Mouse (Mus musculus) R1 (cell line): ENCODE results near the gene Slc4a3.

ENCODE experiments used
- DNase-seq: peaks from one replicate; pipeline ENCODE4 v3.0.0-alpha.2; 2018; ENCODE audit warnings: low read depth, low spot score

The Slc4a3 gene

DNA sequence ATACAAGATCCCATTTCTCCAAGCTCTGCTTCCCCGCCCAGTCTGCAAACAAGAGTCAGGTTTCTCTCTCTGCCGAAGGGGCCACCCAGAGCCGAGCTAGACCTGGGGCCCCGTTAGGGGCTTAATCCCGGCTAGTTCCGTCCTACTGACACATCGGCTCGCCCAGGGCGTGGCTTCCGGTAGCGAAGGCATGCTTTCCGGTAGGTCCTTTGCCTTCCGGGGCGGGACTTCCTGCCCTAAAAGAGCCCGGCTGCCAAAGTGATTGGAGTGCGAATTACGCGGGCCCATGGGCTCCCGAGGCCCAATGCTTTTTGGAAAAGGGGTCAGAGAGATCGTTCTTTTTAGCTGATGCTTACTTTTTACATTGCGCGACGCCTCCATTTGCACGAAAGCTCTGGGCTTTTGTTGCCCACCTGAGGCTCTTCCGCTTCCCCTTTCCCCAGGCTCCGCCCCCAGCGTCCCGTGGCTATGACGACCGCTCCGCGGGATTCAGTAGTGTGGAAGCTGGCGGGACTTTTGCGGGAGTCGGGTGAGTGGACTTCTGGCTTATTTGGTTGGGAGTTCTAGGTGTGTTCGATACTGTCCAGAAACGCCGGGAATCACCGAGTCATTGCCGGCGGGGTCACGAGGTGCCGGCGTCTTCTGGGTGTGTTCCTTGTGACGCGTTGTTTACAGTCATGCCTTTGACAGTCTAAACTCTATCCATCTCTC, 24.6 kb upstream of the Slc4a3 start, which contains the start of gene Stk11ip:
TSS of gene Stk11ip (plus strand) at position 209 of the 711 bp plus-strand sequence.
- DNase-seq, result peak; percentile 97

DNA sequence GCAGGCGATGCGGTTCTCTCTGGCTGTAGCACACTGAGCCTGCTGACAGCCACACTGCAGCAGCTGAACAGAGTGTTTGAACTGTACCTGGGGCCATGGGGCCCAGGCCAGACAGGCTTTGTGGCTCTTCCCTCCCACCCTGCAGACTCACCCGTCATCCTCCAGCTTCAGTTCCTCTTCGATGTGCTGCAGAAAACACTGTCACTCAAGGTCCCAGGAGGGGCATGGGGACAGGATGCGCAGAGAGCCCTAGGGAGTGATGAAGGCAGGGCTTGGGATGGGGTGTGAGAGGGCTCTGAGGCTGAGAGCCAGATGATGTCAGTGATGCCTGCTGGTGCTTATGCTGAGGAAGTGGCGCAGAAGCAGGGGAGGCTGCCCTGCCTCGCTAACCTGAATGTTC, 21.4 kb upstream of the Slc4a3 start:
- no peak for DNase-seq

DNA sequence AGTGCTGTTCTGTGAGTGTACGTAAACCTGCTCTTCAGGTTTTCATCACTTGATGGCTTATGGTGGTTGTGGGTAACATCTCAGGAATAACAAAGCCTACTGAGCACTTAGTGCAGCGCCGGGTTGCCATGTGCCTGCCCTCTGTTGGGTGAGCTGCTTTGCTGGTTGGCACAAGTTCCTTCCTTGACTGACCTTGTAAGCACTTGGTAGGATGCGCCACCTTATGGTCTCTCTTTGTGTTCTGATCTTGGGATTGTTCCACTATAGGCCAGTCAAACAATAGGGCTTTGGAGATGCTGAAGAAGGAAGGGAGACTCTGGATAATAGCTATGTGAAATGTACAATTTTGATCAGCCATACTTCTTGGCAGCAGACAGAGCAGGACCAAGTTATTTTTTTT, 15.5 kb upstream of the Slc4a3 start:
- DNase-seq, result no peak

DNA sequence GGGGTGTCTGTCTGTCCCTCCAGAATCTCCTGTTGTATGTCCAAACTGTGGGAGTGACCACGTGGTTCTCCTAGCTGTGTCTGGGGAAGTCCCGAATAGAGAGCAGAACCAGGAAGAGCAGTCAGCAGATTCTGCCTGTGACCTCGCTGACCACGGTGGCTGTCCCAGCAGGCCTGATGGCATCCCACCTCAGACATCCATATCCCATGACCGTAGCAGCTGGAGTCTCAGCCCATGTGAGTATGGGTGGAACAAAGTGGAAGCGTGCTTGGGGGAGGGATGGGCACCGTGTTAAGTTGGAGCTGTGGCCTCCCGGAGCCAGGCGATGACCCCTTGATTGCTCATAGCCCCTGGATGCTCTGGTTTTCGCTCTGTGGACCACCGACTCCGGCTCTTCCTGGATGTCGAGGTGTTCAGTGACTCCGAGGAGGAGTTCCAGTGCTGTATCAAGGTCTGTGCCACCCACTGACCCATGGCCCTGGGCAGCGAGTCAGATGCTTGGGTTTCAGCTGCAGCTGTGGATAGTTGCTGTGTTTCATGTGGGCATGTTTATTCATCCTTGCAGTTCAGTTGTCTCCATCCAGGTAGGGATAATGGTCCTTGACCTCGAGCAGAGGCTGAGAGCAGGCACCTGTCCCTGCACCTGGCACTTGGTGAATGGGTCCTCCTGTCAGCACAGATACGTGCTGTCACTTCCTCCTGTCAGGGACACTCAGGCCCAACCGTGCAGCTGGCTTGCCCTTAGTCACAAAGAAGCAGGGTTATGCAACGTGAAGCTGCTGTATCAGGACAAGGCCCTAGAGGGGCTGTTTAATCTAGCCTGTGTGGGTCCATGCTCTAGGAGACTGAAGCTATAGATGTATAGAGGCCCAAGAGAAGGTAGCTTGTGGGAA, 13.5 kb upstream of the Slc4a3 start:
- DNase-seq, result no peak

DNA sequence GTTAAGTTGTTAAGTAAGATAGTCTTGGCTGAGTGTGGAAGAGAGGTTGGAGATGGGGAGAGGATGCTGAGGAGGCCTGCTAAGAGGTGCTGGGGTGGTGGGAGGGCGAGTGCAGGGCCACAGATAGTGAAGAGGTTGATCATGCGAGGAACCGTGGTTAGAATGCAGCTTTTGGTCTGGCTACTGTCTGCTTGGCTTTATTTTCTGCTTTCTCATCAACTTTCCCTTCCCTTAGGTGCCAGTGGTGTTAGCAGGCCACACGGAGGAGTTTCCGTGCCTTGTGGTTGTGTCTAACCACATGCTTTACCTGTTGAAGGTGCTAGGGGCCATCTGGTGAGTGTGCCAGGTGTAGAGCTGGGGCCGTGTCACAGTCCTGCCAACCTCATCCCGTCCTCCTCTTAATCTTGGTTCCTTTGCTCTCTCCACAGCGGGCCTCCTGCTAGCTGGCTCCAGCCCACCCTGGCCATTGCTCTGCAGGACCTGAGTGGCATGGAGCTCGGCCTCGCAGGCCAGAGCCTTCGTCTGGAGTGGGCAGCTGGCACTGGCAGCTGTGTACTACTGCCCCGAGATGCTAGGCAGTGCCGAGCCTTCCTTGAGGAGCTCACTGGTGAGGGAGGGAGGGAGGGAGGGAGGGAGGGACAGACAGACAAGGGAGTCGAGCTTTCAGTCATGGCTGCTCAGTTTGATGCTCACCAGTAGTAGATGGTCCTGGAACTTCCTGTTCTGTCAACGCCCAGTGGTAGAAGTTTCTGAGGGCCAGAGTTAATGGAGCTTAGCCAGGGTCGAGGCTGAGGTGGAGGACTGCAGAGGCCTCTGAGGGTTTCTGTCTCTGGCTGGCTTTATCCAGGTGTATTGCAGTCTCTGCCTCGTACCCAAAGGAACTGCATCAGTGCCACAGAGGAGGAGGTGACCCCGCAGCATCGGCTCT, 12.5 kb upstream of the Slc4a3 start:
- DNase-seq, result no peak

DNA sequence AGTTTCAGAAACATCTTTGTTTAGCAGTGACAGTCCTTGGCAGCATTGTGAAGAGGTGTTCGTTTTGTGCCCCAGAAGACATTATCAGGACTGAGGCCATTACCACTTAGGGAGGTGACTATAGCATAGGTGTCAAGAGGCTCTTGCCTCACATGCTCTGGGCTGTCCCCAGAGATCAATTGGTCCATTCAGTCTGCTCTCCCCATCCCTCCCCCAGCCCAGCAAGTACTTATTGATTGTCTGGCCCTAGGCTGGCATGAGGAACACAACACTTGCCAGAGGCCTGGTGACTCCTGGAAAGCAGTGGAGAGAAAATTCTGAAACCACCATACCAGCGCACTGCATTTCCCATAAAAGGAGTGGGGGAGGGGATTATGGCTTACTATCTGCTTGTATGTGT, 8.5 kb upstream of the Slc4a3 start:
- DNase-seq, result no peak

DNA sequence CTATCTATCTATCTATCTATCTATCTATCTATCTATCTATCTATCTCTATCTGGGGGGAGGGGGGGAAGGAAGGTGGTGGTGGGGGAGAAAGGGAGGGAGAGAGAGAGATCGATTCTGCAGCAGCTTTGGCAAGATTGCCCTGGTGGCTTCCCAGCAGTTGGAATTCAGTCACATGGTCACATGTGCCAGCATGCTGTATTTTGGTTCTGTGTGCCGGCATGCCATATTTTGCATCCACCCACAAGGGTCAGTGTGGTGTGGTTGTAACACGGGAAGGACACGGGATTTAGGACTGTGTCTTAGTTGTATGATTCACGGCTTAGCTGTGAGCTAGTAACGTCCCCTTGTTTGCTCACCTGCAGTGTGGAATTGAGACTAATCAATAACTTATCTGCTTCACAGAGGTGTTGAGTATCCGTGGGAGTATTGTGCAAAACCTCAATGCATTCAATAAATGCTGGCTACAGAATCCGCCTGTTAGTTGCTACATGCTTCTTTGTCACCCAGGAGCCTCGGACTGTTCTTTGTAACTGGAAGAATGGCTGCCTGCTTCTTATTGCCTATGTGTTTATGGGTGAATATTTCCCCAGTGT, 7.4 kb upstream of the Slc4a3 start:
- no peak for DNase-seq

DNA sequence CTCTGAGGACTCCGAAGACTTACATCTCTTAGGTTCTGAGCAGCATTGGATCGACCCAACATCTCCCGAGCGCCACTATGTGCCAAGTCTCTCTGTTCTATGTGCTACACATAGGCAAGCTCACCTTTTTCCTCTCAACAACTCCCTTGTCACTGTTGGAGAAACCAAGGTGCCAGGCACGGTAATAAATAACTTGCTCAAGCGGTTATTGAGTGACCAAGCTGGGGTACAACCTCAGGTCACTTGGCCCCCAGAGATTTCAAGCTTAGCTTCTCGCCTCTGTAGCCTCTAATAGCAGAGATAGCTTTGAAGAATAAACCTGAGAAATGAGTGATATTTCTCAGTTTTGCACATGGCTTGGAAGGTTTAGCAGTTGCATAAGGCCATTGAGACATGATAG, 4.6 kb upstream of the Slc4a3 start:
- no peak for DNase-seq

DNA sequence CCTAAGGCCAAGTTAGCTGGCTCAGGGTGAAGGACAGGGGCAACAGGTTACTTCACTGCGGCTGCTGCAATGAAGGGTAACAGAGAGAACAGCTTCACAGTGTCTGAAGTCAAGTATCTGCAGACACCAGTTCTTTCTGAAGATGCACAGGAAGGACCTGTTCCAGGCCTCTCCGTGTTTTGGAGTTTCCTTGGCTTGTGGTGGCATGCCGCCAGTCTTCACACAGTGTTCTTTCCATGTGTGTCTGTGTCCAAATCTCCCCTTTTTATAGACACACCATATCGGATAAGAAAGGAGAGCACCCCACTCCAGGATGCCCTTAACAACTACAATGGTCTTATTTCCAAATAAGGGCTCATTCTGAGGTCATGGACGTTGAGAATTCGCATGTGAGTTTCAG, 1.7 kb upstream of the Slc4a3 start:
- no peak for DNase-seq

DNA sequence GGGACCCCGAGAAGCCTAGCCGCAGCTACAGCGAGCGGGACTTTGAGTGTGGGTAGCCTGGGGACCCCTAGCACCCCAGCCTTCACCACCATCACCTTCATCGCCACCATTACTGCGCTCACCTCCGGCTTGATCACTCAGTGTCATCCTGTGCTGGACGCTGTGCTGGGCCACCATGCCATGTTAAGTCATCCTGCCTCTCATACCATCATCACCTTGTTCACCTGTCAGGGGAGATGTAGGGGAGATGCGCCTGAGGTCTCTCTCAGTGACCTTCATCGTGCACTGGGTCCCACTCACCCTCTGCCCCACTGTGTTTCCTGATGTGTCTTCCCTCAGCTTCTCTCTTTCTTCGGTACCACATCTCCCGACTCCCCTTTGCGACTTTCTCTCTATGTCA, 1.3 kb downstream of the Slc4a3 start:
- DNase-seq, result no peak

DNA sequence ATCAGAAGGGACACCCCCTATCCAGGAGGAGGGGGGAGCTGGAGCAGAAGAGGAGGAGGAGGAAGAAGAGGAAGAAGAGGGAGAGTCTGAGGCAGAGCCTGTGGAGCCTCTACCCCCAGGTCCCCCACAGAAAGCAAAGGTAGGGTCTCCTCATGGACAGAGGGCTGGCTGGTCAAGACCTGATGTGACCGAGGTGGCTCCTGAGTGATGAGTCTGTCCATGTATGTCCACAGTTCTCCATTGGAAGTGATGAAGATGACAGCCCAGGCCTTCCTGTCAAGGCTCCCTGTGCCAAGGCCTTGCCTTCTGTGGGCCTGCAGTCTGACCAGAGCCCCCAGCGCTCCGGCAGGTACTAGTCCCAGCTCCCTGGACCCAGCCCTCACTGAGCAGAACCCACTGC, 2.0 kb downstream of the Slc4a3 start:
- DNase-seq, result no peak

DNA sequence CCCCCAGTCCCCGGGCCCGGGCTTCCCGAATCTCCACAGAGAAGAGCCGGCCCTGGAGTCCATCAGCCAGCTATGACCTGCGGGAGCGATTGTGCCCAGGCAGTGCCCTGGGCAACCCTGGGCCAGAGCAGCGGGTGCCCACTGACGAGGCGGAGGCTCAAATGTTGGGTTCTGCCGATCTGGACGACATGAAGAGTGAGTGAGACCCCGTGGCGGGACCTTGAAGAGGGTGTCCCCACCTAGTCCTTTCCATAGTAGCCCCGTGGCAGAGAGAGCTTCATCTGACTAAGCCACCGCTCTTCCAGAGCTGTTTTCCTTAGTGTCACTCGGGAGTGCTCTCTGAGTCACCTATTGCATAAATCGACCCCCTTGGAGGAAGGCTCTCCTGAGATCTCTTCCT, 2.8 kb downstream of the Slc4a3 start:
- DNase-seq, result no peak

DNA sequence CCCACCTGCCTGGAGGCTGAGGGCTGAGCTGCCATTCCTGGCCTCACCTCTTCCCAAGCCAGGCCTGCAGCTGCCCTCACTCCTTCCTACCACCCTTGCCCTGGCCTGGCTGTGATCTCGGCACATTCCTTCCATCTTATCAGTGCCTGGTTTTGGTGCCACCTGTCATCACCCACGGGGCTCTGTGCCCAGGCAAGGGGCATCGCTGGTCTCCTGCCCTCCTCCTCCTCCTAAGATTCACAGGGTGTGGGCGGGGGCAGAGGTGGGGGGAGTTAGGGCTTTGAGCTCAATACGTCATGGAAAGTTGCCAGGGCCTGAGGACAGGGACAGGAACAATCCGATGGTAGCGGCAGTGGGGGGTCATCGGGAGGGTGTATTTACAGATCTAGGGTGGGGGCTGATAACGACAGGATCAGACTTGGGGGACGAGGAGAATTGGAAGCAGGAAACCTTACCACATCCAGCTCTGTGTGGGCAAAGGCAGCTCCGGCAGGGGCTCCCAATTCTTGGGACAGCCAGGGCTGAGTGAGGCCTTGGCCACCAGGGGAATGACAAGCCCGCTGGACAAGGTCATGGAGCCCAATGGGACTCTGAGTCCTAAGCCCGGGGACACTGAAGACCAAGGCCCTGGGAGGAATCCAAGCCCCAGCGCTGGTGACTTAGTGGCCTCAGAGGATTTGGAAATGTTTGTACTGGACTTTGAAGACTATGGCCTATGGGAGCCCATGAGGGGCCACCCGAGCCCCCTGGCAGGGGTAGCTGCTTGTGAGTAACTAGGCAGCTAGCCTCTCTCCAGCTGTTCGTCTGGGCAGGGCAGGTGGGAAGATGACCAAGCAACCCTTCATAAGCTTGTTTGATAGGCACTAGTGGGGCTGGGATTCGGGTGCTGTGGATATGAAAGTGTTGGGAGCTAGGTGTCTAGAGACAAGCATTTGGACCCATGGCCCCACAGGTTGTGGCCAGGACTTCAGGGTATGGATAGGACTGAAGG, 3.5 kb downstream of the Slc4a3 start:
- no peak for DNase-seq

DNA sequence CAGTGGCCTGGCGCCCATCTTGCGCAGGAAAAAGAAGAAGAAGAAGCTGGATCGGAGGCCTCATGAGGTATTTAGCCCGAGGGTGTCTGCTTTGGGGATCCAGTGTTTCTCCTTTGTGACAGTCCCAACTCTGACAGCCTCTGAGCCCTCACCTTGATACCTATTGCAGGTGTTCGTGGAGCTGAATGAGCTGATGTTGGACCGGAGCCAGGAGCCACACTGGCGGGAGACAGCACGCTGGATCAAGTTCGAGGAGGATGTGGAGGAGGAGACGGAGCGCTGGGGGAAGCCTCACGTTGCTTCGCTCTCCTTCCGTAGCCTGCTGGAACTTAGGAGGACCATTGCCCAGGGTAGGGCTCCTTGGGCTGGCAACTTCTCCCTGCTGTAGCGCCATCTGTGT, 4.5 kb downstream of the Slc4a3 start:
- DNase-seq, result no peak

DNA sequence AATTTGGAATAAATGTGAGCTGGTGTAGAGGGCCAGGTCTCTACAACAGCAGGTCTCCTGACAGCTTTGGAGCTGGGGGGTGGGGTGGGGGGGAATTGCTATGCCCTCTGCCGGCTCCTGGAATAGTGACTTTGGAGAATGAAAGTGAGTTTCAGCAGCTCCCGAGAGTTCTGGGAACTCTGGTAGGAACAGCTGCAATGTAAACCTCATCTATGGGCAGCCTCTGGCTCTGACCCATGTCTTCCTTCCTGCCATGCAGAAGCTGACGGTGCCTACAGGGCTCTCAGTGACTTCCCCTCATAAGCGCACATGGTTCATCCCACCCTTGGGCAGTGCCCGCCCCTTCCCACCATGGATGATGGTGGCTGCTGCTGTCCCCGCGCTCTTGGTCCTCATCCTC, 9.6 kb downstream of the Slc4a3 start:
- no peak for DNase-seq

DNA sequence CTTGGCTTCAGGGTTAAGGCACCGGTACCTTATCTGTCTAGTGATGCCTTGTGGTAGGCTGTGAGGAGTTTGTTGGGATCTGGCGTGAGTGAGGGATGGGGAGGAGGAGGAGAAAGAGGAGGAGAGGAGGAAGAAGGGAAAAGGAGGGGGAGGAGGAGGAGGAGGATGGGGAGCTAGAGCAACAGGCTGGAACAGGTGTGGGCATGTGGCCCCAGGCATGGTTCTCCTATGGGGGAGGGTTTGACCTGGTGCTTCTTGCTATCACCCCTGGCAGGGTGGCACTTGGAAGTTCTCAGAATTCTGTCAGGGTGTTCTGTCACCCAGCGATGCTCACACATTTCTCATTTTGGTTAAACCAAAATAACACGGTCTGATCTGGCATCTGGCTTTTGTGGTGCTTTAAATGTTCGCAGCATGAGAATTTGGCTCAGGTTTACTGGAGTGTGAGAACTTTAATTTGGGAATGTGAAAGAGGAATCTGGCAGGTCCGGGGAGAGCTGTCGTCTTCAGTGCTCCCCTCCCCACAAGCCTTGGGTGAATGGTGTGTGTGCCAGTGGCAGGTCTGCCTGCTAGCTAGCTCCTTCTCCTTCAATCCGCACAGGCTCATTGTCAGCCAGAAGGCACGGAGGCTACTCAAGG, 10.2 kb downstream of the Slc4a3 start:
- DNase-seq, result no peak

DNA sequence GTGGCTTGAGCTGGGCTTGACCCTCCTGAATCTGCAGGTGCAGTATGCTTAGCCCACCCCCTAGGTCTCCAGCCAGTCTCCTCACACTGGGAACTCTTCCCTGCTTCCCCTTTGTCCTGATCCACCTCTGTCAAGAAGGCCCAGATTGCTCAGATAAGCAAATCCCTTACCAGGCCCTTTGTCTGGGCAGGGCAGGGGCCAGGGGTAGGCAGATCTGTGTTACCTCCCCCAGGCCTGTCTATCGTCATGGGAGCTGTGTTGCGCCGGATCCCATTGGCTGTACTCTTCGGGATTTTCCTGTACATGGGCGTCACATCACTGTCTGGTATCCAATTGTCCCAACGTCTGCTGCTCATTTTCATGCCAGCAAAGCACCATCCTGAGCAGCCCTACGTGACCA, 11.0 kb downstream of the Slc4a3 start:
- DNase-seq, result peak; percentile 67

DNA sequence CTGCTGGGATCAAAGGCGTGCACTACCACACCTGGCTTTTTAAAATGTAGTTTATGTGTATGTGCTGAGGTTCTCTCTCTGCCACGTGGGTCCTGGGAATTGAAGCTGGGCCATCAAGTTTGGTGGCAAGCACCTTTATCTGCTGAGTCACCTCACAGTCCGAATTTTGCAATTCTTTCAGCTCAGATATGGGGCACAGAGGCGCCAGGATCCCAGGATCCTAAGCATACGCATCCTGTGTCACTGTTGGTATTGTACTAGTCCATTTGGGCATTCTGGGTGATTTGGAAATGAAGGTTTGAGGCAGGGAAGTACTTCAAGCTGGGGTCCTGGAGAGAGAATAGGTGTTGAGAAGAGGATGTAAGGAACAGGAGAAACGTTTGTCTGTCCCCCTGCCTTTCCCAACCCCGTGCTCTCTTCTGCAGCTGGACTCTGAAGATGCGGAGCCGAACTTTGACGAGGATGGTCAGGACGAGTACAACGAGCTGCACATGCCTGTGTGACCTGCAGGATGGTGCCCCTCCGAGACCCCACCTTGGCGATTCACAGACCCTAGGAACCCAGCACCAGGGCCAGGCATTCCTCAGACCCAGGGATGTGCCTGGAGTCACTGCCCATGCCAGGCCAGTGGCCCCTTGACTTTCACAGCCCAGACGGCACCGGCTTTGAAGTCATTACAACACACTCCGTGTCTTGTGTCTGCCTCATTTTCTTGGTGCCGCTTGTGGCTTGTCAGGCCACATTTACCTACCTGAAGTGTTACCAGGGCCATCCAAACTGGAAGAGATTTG, 12.5 kb downstream of the Slc4a3 start:
- no peak for DNase-seq
